Mouse (Mus musculus) erythroblast, embryonic 14.5 days (primary cell): ENCODE results near the gene Smarca2.

Source experiments
- GATA1 ChIP-seq: IDR thresholded peaks from 2 replicates; pipeline ENCODE4 v1.6.1; 2012; ENCODE audit warnings: low read length, inconsistent platforms, mixed read lengths
- TAL1 ChIP-seq: IDR thresholded peaks from 3 replicates; pipeline ENCODE4 v1.6.1; 2012; ENCODE audit warnings: low read length, inconsistent platforms, mixed read lengths

DNA sequence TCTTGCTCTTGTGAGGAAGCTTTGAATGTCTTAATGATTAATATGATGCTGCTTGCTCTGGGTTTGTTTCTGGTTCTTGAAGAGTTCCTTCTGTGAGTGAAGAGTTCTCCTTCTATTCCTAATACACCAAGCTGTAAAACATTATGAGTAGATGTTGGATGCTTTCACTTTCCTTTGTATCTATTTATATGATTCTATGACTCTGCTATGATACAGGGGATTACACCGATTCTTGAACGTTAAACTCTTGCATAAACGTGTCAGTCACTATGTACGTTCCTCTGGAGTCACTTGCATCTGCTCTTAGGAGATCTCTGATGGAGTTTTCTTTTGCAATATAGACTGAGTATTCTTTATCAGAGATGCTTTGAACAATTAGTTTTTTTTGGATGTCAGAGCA, 199.6 kb downstream of the Smarca2 start:
- TF ChIP-seq GATA1 = no peak
- TF ChIP-seq TAL1 = no peak
